Mouse (Mus musculus) A20 (cell line): ENCODE data around the gene Ripply2.

ENCODE experiments used
- DNase-seq: peaks from one replicate; pipeline ENCODE4 v3.0.0-alpha.2; 2011; ENCODE audit warnings: low read depth, low spot score

Ripply2 gene

DNA sequence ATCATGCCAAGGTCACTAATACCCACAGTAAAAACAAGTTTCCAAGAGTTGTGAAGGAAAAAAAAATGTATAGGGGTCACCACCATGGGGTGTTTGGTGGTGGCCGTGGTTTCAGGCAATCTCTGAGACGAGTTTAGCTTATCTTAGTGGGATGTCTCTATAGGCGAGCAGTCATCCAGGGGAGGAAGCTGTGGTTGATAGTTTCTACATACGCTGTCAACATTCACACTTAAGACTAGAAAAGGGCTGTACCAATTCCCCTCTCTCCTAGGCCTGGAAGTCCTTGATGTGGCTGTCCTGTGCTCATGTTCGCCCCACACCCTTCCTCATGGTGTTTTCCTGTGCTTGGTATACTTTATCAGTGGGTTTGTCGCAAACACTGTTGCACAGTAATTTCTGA lies 10.4 kb downstream of the Ripply2 start:
- DNase-seq = no peak

DNA sequence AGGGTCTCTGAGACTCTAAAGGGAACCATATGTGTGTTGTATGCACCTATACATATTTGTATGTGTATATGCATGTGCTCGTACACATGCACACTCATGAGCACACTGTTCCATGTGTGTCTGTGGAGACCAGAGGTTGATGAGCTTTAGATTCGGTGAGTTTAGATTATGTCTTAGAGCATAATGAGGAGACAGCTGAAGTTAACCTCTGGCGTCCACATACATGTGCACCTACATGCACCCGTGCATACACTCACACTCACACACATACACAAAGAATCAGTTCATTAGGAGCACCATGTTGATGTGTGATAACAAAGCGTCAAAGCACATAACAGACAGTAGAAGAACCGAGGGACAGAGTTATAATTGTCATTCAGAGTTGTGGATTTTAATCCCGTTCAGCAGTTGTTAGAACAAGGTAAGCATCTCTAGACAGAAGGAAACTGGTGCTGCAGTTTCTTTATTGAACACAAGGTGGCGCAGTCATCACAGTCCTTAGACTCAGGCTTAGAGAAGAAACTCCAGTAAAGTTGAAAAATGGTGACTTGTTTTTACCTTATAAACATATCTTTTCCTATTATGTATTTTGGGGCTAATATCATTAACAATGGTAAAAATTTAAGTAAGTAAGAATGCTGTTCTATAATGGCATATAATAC lies 12.2 kb downstream of the Ripply2 start:
- peak; percentile 67 for DNase-seq

DNA sequence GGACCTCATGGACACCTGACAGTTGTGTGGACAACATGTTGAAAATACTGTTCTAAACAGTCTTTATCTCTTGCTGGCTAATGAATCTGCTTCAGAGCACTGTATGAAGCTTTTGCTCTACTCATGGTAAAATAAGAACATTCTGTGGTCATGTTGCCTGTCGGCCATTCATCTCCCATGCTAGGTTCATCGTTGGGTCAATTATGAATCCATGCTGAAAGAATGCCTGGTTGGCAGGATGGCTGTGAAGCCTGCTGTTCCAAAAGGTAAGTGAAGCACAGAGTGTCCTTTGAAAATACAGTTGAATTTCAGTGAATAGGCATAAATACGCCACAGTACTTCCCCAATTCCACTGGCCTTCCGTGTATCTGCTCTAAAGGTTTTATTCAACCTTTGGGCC lies 16.9 kb downstream of the Ripply2 start:
- no peak for DNase-seq

DNA sequence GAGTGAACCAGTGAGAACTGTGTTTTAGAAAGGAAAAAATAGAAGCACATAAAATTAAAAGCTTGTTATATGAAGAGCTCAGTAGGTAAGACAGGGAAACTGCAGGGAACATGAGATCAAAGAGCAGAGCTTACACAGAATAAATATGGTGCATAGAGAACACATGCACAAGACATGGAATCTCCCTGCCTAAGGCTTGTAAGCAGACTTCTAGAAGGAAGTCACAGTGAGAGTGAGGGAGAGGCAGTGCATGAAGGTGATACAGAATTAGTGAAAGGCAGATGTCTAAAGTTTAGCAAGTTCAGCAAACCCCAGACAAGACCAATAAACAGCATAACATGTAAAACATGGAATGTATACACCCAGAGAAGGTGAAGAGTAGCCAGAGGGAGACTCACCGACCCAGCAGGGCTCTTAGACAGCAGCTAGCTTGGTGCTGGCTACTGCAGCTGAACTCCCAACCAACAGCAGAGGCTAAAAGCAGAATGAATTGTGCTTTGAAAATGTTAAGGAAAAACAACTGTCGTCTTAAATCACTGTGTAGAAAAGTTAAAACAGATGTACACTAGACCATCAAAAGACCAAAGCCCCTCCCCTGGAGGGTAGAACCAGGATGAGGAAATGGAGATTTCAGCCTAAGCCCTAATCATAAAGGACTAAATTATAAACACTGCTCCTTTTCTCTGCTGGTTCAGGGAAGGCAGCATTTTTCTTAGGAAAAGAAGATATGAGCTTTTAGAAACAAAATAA lies 19.7 kb downstream of the Ripply2 start:
- peak; percentile 3 for DNase-seq

DNA sequence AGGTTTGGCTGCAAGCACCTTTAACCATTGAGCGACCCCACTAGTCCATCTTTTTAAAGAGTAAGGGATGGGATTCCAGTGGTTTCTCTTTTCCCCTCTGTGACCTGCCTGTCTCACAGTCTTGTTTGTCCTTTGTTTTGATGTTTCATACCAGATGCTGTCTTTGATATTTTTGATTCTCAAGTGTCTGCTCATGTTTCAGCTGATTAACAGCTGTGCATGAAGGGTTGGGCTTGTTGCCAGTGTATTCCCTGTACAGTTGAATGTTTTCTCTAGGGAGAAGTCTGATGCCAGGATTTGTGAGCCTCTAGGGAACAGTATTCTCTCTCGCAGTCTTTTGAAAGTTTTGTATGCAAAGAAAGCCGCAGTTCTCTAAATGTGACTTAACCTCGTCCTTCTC lies 34.1 kb downstream of the Ripply2 start:
- DNase-seq = no peak

DNA sequence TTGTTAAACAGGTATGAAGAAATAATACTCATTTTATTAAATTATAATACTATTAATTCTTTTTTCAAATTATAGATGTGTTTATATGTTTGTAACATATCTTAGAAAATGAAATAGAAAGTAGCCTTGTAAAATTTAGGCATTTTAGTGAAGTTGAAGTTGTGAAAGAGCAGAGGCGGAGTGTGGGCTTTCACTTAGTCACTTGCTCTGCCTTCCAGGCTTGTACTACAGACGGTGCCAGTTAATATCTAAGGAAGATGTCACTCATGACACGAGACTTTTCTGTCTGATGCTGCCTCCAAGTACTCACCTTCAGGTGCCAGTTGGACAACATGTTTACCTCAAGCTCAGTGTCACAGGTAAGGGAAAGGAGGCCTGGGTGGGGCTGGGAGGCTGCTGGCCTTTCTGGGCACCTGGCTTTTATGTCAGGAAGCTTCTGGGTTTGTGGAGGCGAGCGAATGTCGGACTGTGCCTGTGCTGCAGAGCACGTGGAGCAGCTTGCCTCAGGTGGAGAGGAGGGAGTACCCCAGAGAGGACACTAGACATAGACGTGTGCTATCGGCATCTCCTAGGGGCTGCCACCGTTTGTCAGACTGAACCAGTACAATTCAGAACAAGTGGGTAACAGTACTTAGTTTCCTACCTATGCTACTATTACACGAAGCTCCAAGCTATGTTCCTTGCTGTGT lies 40.4 kb downstream of the Ripply2 start:
- no peak for DNase-seq

DNA sequence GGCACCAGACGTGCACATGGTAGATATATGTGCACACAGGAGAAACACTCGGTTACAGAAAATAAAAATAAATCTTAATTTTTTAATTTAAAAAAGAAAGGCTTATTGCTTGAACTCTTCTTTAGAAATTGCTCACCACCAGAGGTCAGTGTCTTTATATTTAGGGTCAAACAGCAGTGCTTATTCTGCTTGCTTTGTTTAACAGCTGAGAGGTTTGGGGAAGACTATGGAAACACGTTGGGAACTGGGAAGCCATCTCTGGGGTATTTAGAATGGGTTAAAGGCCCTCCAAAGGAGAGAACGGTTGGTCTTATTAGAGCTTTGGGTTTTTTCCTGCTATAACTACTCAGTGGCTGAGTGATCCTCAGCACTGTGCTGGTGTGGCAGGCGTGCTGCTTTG lies 47.0 kb downstream of the Ripply2 start:
- no peak for DNase-seq

DNA sequence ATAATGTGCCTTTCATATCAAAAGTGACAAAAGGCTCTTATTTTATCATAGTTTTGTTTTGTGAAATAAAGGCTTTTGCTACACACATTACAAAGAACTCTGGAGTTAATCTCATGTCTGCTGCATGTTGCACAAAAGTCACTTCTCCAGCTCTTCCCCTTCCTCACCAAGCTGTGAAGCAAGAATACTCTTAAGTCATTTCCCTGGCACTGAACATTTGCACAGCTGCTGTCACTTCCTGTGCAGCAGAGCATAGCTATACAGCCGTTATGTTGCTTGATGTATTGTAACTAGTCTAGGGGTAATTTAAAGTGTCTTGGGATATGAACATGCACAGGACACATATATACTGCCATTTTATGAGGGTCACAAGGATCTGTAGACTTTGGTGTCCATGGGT lies 52.8 kb downstream of the Ripply2 start:
- DNase-seq = no peak
